Mouse (Mus musculus): ENCODE measurements around the gene Sertad3. TPM values are rescaled to one million over a fixed set of nuclear protein-coding genes. Genes with fewer than 3 reads are reported as not detected.

Gene Sertad3
- 27.5 and 29.9 TPM in 2 replicates for polyA plus RNA-seq (2015; fragmentation: Nextera tagmentation; extraction: Ambion mirVana)

GRCm38 (mm10) chr7:27473156-27473834 lies at the start of gene Sertad3:
Gene Sertad3, plus strand, starts transcription at chr7:27473768.

GRCm38 (mm10) chr7:27447419-27448286 lies 25.9 kb upstream of the Sertad3 start, which contains the start of the genes Sptbn4 and Blvrb:
Gene Sptbn4, minus strand, starts transcription at chr7:27447686.
Gene Blvrb, plus strand, starts transcription at chr7:27447978.

GRCm38 (mm10) chr7:27486770-27487697 lies 13.5 kb downstream of the Sertad3 start, which contains the start of gene Sertad1:
Gene Sertad1, plus strand, starts transcription at chr7:27486910.

GRCm38 (mm10) chr7:27499036-27499435 lies 25.5 kb downstream of the Sertad3 start, which contains the start of gene Prx:
Gene Prx, plus strand, starts transcription at chr7:27499324.

GRCm38 (mm10) chr7:27522967-27523366 lies 49.4 kb downstream of the Sertad3 start, which contains the start of gene Hipk4:
Gene Hipk4, plus strand, starts transcription at chr7:27523267.

Other genes with a start within 250 kb of the Sertad3 start
- 3.9 and 4.1 TPM in 2 replicates for gene Itpkc, start 245.1 kb upstream of the Sertad3 start, polyA plus RNA-seq (2015; fragmentation: Nextera tagmentation; extraction: Ambion mirVana)
- gene Coq8b, start 240.7 kb upstream of the Sertad3 start, polyA plus RNA-seq (2015; fragmentation: Nextera tagmentation; extraction: Ambion mirVana): 15.9 and 25.4 TPM in 2 replicates
- 18.3 and 28.1 TPM in 2 replicates for gene Numbl, start 215.3 kb upstream of the Sertad3 start, polyA plus RNA-seq (2015; fragmentation: Nextera tagmentation; extraction: Ambion mirVana)
- 59.6 and 109 TPM in 2 replicates for gene Ltbp4, start 136.1 kb upstream of the Sertad3 start, polyA plus RNA-seq (2015; fragmentation: Nextera tagmentation; extraction: Ambion mirVana)
- 13.6 and 13.9 TPM in 2 replicates for gene Shkbp1, start 117.7 kb upstream of the Sertad3 start, polyA plus RNA-seq (2015; fragmentation: Nextera tagmentation; extraction: Ambion mirVana)
- not detected in 2 replicates for gene Gm20479, start 116.3 kb upstream of the Sertad3 start, polyA plus RNA-seq (2015; fragmentation: Nextera tagmentation; extraction: Ambion mirVana)
- gene Sptbn4, start 26.1 kb upstream of the Sertad3 start, polyA plus RNA-seq (2015; fragmentation: Nextera tagmentation; extraction: Ambion mirVana): 0.23 and 0.25 TPM in 2 replicates
- 93.1 and 109 TPM in 2 replicates for gene Blvrb, start 25.8 kb upstream of the Sertad3 start, polyA plus RNA-seq (2015; fragmentation: Nextera tagmentation; extraction: Ambion mirVana)
- 33.7 and 41.7 TPM in 2 replicates for gene Sertad1, start 13.1 kb downstream of the Sertad3 start, polyA plus RNA-seq (2015; fragmentation: Nextera tagmentation; extraction: Ambion mirVana)
- 2.6 and 3.8 TPM in 2 replicates for gene Prx, start 25.6 kb downstream of the Sertad3 start, polyA plus RNA-seq (2015; fragmentation: Nextera tagmentation; extraction: Ambion mirVana)
- gene Hipk4, start 49.5 kb downstream of the Sertad3 start, polyA plus RNA-seq (2015; fragmentation: Nextera tagmentation; extraction: Ambion mirVana): 0.28 and 0.55 TPM in 2 replicates
- gene Pld3, start 79.5 kb downstream of the Sertad3 start, polyA plus RNA-seq (2015; fragmentation: Nextera tagmentation; extraction: Ambion mirVana): 109 and 167 TPM in 2 replicates
- gene 2310022A10Rik, start 79.5 kb downstream of the Sertad3 start, polyA plus RNA-seq (2015; fragmentation: Nextera tagmentation; extraction: Ambion mirVana): 12.9 and 17.7 TPM in 2 replicates
- gene Akt2, start 117.8 kb downstream of the Sertad3 start, polyA plus RNA-seq (2015; fragmentation: Nextera tagmentation; extraction: Ambion mirVana): 96.0 and 155 TPM in 2 replicates
- 3.2 and 13.0 TPM in 2 replicates for gene Ttc9b, start 180.1 kb downstream of the Sertad3 start, polyA plus RNA-seq (2015; fragmentation: Nextera tagmentation; extraction: Ambion mirVana)
- 13.4 and 16.1 TPM in 2 replicates for gene Map3k10, start 200.8 kb downstream of the Sertad3 start, polyA plus RNA-seq (2015; fragmentation: Nextera tagmentation; extraction: Ambion mirVana)
- 4.0 and 4.9 TPM in 2 replicates for gene Zfp607b, start 215.6 kb downstream of the Sertad3 start, polyA plus RNA-seq (2015; fragmentation: Nextera tagmentation; extraction: Ambion mirVana)